Mouse (Mus musculus): ENCODE data around the gene H60c. TPM values are rescaled to one million over a fixed set of nuclear protein-coding genes. Genes with fewer than 3 reads are reported as not detected.

The H60c gene
- polyA plus RNA-seq (2014; fragmentation: Nextera tagmentation; extraction: Ambion mirVana): 1.7 and 3.0 TPM in 2 replicates

GRCm38 (mm10) chr10:3267671-3268070 is at the start of gene H60c:
Gene H60c, minus strand, starts transcription at chr10:3267771.
- DNase-seq (ENCODE audit: low spot score) (no peak), ATAC-seq (ENCODE audit: low read depth) (no peak)
- no peaks in the 10 kb centered on the region for H3K27me3 ChIP-seq (replicated peaks; ENCODE audit: control insufficient read depth, insufficient read depth, low read length)
- no peak within 1 kb of the TSS for H3K4me3 ChIP-seq (ENCODE audit: low read depth, low read length)
- no peak within 1 kb of the TSS for H3K27ac ChIP-seq (replicated peaks; ENCODE audit: low read depth, low read length)
- 63% methylated on average over 8 of the region's 8 CpGs for WGBS
- H3K36me3 ChIP-seq (ENCODE audit: control insufficient read depth, insufficient read depth, low read length): no peaks in the 10 kb centered on the region
- no peak within 1 kb of the TSS for H3K9ac ChIP-seq (ENCODE audit: low read depth, low read length)
- H3K4me1 ChIP-seq (ENCODE audit: control insufficient read depth, insufficient read depth, low read length): no peaks in the 10 kb centered on the region
- H3K4me2 ChIP-seq (ENCODE audit: low read depth, low read length): no peak within 1 kb of the TSS
- no peaks in the 10 kb centered on the region for H3K9me3 ChIP-seq (ENCODE audit: control insufficient read depth, low read length)

- no peaks in the 10 kb centered on the region for H3K4me1 ChIP-seq (ENCODE audit: control insufficient read depth, insufficient read depth, low read length)
- no peaks in the 10 kb centered on the region for H3K36me3 ChIP-seq (ENCODE audit: control insufficient read depth, insufficient read depth, low read length)
- no peaks in the 10 kb centered on the region for H3K9me3 ChIP-seq (ENCODE audit: control insufficient read depth, low read length)
- 80% methylated on average over 1 of the region's 1 CpGs for WGBS
- H3K4me2 ChIP-seq (ENCODE audit: low read depth, low read length): no peak overlapping the region
- no peak overlapping the region for H3K9ac ChIP-seq (ENCODE audit: low read depth, low read length)
- no peaks in the 10 kb centered on the region for H3K27me3 ChIP-seq (replicated peaks; ENCODE audit: control insufficient read depth, insufficient read depth, low read length)
- DNase-seq (ENCODE audit: low spot score) (no peak), ATAC-seq (ENCODE audit: low read depth) (no peak)
- H3K4me3 ChIP-seq (ENCODE audit: low read depth, low read length): no peak overlapping the region
- H3K27ac ChIP-seq (replicated peaks; ENCODE audit: low read depth, low read length): no peak overlapping the region
These were observed 41.2 kb upstream of the H60c start for GRCm38 (mm10) chr10:3308821-3309206.

- no peaks in the 10 kb centered on the region for H3K4me1 ChIP-seq (ENCODE audit: control insufficient read depth, insufficient read depth, low read length)
- 80% methylated on average over 4 of the region's 4 CpGs for WGBS
- no peak overlapping the region for H3K27ac ChIP-seq (replicated peaks; ENCODE audit: low read depth, low read length)
- DNase-seq (ENCODE audit: low spot score) (no peak), ATAC-seq (ENCODE audit: low read depth) (no peak; the same call in 1 of the 2 replicates)
- no peak overlapping the region for H3K4me2 ChIP-seq (ENCODE audit: low read depth, low read length)
- no peaks in the 10 kb centered on the region for H3K9me3 ChIP-seq (ENCODE audit: control insufficient read depth, low read length)
- H3K4me3 ChIP-seq (ENCODE audit: low read depth, low read length): no peak overlapping the region
- H3K27me3 ChIP-seq (replicated peaks; ENCODE audit: control insufficient read depth, insufficient read depth, low read length): no peaks in the 10 kb centered on the region
- H3K9ac ChIP-seq (ENCODE audit: low read depth, low read length): no peak overlapping the region
- no peaks in the 10 kb centered on the region for H3K36me3 ChIP-seq (ENCODE audit: control insufficient read depth, insufficient read depth, low read length)
These were observed 40.7 kb upstream of the H60c start for GRCm38 (mm10) chr10:3308180-3308820.

- no peak overlapping the region for H3K4me2 ChIP-seq (ENCODE audit: low read depth, low read length)
- WGBS: 30% methylated on average over 2 of the region's 2 CpGs
- no peaks in the 10 kb centered on the region for H3K27me3 ChIP-seq (replicated peaks; ENCODE audit: control insufficient read depth, insufficient read depth, low read length)
- ATAC-seq (ENCODE audit: low read depth): peak; percentile 60; the same call in 1 of the 2 replicates
- no peak overlapping the region for H3K27ac ChIP-seq (replicated peaks; ENCODE audit: low read depth, low read length)
- DNase-seq (ENCODE audit: low spot score): peak; percentile 88
- no peaks in the 10 kb centered on the region for H3K9me3 ChIP-seq (ENCODE audit: control insufficient read depth, low read length)
- H3K9ac ChIP-seq (ENCODE audit: low read depth, low read length): no peak overlapping the region
- no peak overlapping the region for H3K4me3 ChIP-seq (ENCODE audit: low read depth, low read length)
- no peaks in the 10 kb centered on the region for H3K36me3 ChIP-seq (ENCODE audit: control insufficient read depth, insufficient read depth, low read length)
- no peaks in the 10 kb centered on the region for H3K4me1 ChIP-seq (ENCODE audit: control insufficient read depth, insufficient read depth, low read length)
These were observed 40.2 kb upstream of the H60c start for GRCm38 (mm10) chr10:3307752-3308151.

- no peaks in the 10 kb centered on the region for H3K27me3 ChIP-seq (replicated peaks; ENCODE audit: control insufficient read depth, insufficient read depth, low read length)
- H3K9me3 ChIP-seq (ENCODE audit: control insufficient read depth, low read length): no peaks in the 10 kb centered on the region
- no peaks in the 10 kb centered on the region for H3K4me1 ChIP-seq (ENCODE audit: control insufficient read depth, insufficient read depth, low read length)
- H3K9ac ChIP-seq (ENCODE audit: low read depth, low read length): no peak overlapping the region
- no peak for ATAC-seq (ENCODE audit: low read depth)
- H3K36me3 ChIP-seq (ENCODE audit: control insufficient read depth, insufficient read depth, low read length): no peaks in the 10 kb centered on the region
- no peak overlapping the region for H3K27ac ChIP-seq (replicated peaks; ENCODE audit: low read depth, low read length)
- no peak for DNase-seq (ENCODE audit: low spot score)
- no peak overlapping the region for H3K4me2 ChIP-seq (ENCODE audit: low read depth, low read length)
- H3K4me3 ChIP-seq (ENCODE audit: low read depth, low read length): no peak overlapping the region
- WGBS: 48% methylated on average over 2 of the region's 2 CpGs
These were observed 26.4 kb upstream of the H60c start for GRCm38 (mm10) chr10:3293969-3294368.

- Histone ChIP-seq H3K27me3 (replicated peaks; ENCODE audit: control insufficient read depth, insufficient read depth, low read length) (no peaks in the 10 kb centered on the region), H3K4me2 (ENCODE audit: low read depth, low read length) (no peak overlapping the region), H3K36me3 (ENCODE audit: control insufficient read depth, insufficient read depth, low read length) (no peaks in the 10 kb centered on the region), H3K4me1 (ENCODE audit: control insufficient read depth, insufficient read depth, low read length) (no peaks in the 10 kb centered on the region), H3K27ac (replicated peaks; ENCODE audit: low read depth, low read length) (no peak overlapping the region), H3K9ac (ENCODE audit: low read depth, low read length) (no peak overlapping the region), H3K9me3 (ENCODE audit: control insufficient read depth, low read length) (no peaks in the 10 kb centered on the region), H3K4me3 (ENCODE audit: low read depth, low read length) (no peak overlapping the region)
- ATAC-seq (ENCODE audit: low read depth): no peak; the same call in 1 of the 2 replicates
- peak; percentile 45 for DNase-seq (ENCODE audit: low spot score)
- 83% methylated on average over 2 of the region's 2 CpGs for whole genome bisulfite sequencing
These were observed 13.5 kb upstream of the H60c start for GRCm38 (mm10) chr10:3281047-3281446.

GRCm38 (mm10) chr10:3274065-3274464 is 6.5 kb upstream of the H60c start:
- H3K9ac ChIP-seq (ENCODE audit: low read depth, low read length): no peak overlapping the region
- no peak overlapping the region for H3K4me2 ChIP-seq (ENCODE audit: low read depth, low read length)
- no peak overlapping the region for H3K27ac ChIP-seq (replicated peaks; ENCODE audit: low read depth, low read length)
- 74% methylated on average over 3 of the region's 3 CpGs for WGBS
- no peaks in the 10 kb centered on the region for H3K9me3 ChIP-seq (ENCODE audit: control insufficient read depth, low read length)
- H3K4me1 ChIP-seq (ENCODE audit: control insufficient read depth, insufficient read depth, low read length): no peaks in the 10 kb centered on the region
- H3K4me3 ChIP-seq (ENCODE audit: low read depth, low read length): no peak overlapping the region
- DNase-seq (ENCODE audit: low spot score) (no peak), ATAC-seq (ENCODE audit: low read depth) (no peak)
- no peaks in the 10 kb centered on the region for H3K36me3 ChIP-seq (ENCODE audit: control insufficient read depth, insufficient read depth, low read length)
- H3K27me3 ChIP-seq (replicated peaks; ENCODE audit: control insufficient read depth, insufficient read depth, low read length): no peaks in the 10 kb centered on the region

GRCm38 (mm10) chr10:3271036-3271435 is 3.5 kb upstream of the H60c start:
- ATAC-seq (ENCODE audit: low read depth): peak; percentile 37; the same call in 1 of the 2 replicates

GRCm38 (mm10) chr10:3266729-3267128 is 842 bp downstream of the H60c start:
- no peaks in the 10 kb centered on the region for H3K9me3 ChIP-seq (ENCODE audit: control insufficient read depth, low read length)
- H3K4me2 ChIP-seq (ENCODE audit: low read depth, low read length): no peak overlapping the region
- 58% methylated on average over 2 of the region's 2 CpGs for WGBS
- no peaks in the 10 kb centered on the region for H3K4me1 ChIP-seq (ENCODE audit: control insufficient read depth, insufficient read depth, low read length)
- DNase-seq (ENCODE audit: low spot score) (no peak), ATAC-seq (ENCODE audit: low read depth) (no peak)
- no peaks in the 10 kb centered on the region for H3K36me3 ChIP-seq (ENCODE audit: control insufficient read depth, insufficient read depth, low read length)
- no peaks in the 10 kb centered on the region for H3K27me3 ChIP-seq (replicated peaks; ENCODE audit: control insufficient read depth, insufficient read depth, low read length)
- no peak overlapping the region for H3K4me3 ChIP-seq (ENCODE audit: low read depth, low read length)
- no peak overlapping the region for H3K27ac ChIP-seq (replicated peaks; ENCODE audit: low read depth, low read length)
- no peak overlapping the region for H3K9ac ChIP-seq (ENCODE audit: low read depth, low read length)

More at GRCm38 (mm10) chr10:3271036-3271435, 3.5 kb upstream of the H60c start:
- Histone ChIP-seq H3K9me3 (ENCODE audit: control insufficient read depth, low read length) (no peaks in the 10 kb centered on the region), H3K9ac (ENCODE audit: low read depth, low read length) (no peak overlapping the region), H3K4me1 (ENCODE audit: control insufficient read depth, insufficient read depth, low read length) (no peaks in the 10 kb centered on the region), H3K36me3 (ENCODE audit: control insufficient read depth, insufficient read depth, low read length) (no peaks in the 10 kb centered on the region), H3K27ac (replicated peaks; ENCODE audit: low read depth, low read length) (no peak overlapping the region), H3K4me2 (ENCODE audit: low read depth, low read length) (no peak overlapping the region), H3K4me3 (ENCODE audit: low read depth, low read length) (no peak overlapping the region), H3K27me3 (replicated peaks; ENCODE audit: control insufficient read depth, insufficient read depth, low read length) (no peaks in the 10 kb centered on the region)
- peak; percentile 43 for DNase-seq (ENCODE audit: low spot score)
- WGBS: 42% methylated on average over 3 of the region's 4 CpGs
